Mouse (Mus musculus) midbrain, embryonic 14.5 days (tissue): ENCODE data around the gene Fcrl5. TPM values are rescaled to one million over a fixed set of nuclear protein-coding genes. Genes with fewer than 3 reads are reported as not detected.

Experiments
- ATAC-seq: fragments of 200-750 bp; cut with Nextera tagmentation; 2 replicates; pipeline ENCODE4 v1.8.0; 2017; ENCODE audit warnings: moderate number of reproducible peaks, moderate library complexity; ENCODE audit not compliant: low FRiP score, low TSS enrichment
- DNase-seq: peaks from one replicate; pipeline ENCODE4 v3.0.0-alpha.2; 2015
- H3K27ac ChIP-seq: fragments of 300-500 bp; sonication (generic); replicated peaks from 2 replicates; pipeline ENCODE4 v1.5.1; 2014; ENCODE audit warnings: mild to moderate bottlenecking, low read depth, low read length, moderate library complexity
- H3K27me3 ChIP-seq: fragments of 300-500 bp; sonication (generic); 2 replicates; pipeline ENCODE4 v1.6.1; 2014; ENCODE audit warnings: low read length, control low read depth, mixed read lengths; ENCODE audit not compliant: control insufficient read depth, insufficient read depth
- H3K36me3 ChIP-seq: fragments of 300-500 bp; sonication (generic); 2 replicates; pipeline ENCODE4 v1.6.1; 2014; ENCODE audit warnings: low read length, control low read depth; ENCODE audit not compliant: control insufficient read depth, insufficient read depth
- H3K4me1 ChIP-seq: fragments of 300-500 bp; sonication (generic); 2 replicates; pipeline ENCODE4 v1.6.1; 2014; ENCODE audit warnings: mild to moderate bottlenecking, antibody characterized with exemption, low read length, control low read depth; ENCODE audit not compliant: control insufficient read depth, insufficient read depth
- H3K4me2 ChIP-seq: fragments of 300-500 bp; sonication (generic); 2 replicates; pipeline ENCODE4 v1.6.1; 2014; ENCODE audit warnings: mild to moderate bottlenecking, low read length, moderate library complexity
- H3K4me3 ChIP-seq: fragments of 300-500 bp; sonication (generic); replicated peaks from 2 replicates; pipeline ENCODE4 v1.5.1; 2014; ENCODE audit warnings: low read depth, low read length
- H3K9ac ChIP-seq: fragments of 300-500 bp; sonication (generic); replicated peaks from 2 replicates; pipeline ENCODE4 v1.6.1; 2014; ENCODE audit warnings: mild to moderate bottlenecking, low read length, moderate library complexity
- H3K9me3 ChIP-seq: fragments of 300-500 bp; sonication (generic); 2 replicates; pipeline ENCODE4 v1.6.1; 2016; ENCODE audit warnings: low read length, control low read depth, mixed read lengths; ENCODE audit not compliant: control insufficient read depth
- WGBS: fragments of 180-500 bp; shearing (Covaris S2); extraction: QIAGEN DNeasy Blood & Tissue Kit; methylation state at CpG from one replicate; pipeline ENCODE4 v1.1.7; 2014; 5-methylcytosine and 5-hydroxymethylcytosine counted together
- polyA plus RNA-seq: library from polyadenylated mRNA; unstranded; fragments of >200 nt; fragmentation: Nextera tagmentation; extraction: Ambion mirVana; gene quantifications from 2 replicates; pipeline ENCODE4 v1.2.1, GENCODE M21; 2014

Fcrl5 gene
- polyA plus RNA-seq, 1 experiment from 2014 or later, result not detected

DNA sequence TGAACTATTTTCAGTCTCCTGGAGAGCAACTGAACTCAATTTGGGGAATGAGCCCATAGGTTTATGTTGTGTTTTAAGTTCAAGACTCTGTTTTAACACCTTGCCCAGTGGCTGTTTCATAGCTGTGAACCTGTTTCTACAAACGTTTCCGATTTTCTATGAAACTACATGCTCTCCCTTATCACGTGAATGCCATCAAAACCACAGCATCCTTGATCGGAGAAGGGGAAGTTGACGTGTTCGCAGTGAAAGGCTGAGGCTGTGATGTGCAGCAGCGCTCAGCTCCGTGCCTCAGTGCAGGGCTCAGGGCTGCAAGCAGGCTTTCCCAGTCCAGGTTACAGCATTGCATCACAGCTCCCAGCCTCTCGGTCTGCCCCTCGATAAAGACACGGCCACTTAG is 94.0 kb downstream of the Fcrl5 start:
- Histone ChIP-seq H3K4me3 (no peak overlapping the region), H3K27me3 (no peaks in the 10 kb centered on the region), H3K4me2 (no peak overlapping the region), H3K36me3 (peaks cover 71% of the 10 kb centered on the region), H3K4me1 (peaks cover 16% of the 10 kb centered on the region), H3K9me3 (no peaks in the 10 kb centered on the region), H3K9ac (no peak overlapping the region), H3K27ac (no peak overlapping the region)
- ATAC-seq (no peak), DNase-seq (no peak)
- 96% methylated on average over 11 of the region's 11 CpGs for WGBS

DNA sequence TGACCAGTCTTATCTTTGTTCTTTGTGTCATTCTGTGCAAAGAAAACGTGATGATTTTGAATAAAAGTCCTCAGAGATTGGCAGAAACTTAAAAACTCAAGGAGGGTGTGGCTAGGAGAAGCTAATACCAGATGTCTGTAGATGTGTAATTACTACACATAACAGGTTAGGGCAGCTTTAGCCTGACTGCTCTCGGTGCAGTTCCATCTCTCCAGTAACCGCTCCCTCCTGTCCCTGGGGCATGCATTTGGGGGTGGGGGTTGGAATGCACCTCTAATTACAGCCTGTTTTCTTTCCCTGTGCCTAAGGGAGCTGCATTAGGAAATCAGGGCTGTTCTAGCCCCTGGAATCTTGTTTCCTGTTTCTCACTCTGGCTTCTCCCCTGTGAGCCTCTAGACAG is 94.7 kb downstream of the Fcrl5 start:
- DNase-seq (no peak), ATAC-seq (no peak)
- peaks cover 77% of the 10 kb centered on the region for H3K36me3 ChIP-seq
- H3K27ac ChIP-seq, result no peak overlapping the region
- peaks cover 11% of the 10 kb centered on the region for H3K4me1 ChIP-seq
- no peaks in the 10 kb centered on the region for H3K9me3 ChIP-seq
- H3K4me2 ChIP-seq, result no peak overlapping the region
- no peaks in the 10 kb centered on the region for H3K27me3 ChIP-seq
- no peak overlapping the region for H3K4me3 ChIP-seq
- no peak overlapping the region for H3K9ac ChIP-seq
- WGBS, result 91% methylated on average over 3 of the region's 3 CpGs

GRCm38 (mm10) chr3:87533667-87534378 is 98.2 kb downstream of the Fcrl5 start:
- WGBS, result 97% methylated on average over 7 of the region's 7 CpGs
- H3K4me2 ChIP-seq, result no peak overlapping the region
- H3K27ac ChIP-seq, result no peak overlapping the region
- ATAC-seq (no peak), DNase-seq (no peak)
- H3K36me3 ChIP-seq, result peaks cover 98% of the 10 kb centered on the region
- H3K4me3 ChIP-seq, result no peak overlapping the region
- no peaks in the 10 kb centered on the region for H3K27me3 ChIP-seq
- H3K4me1 ChIP-seq, result no peaks in the 10 kb centered on the region
- no peaks in the 10 kb centered on the region for H3K9me3 ChIP-seq
- no peak overlapping the region for H3K9ac ChIP-seq

DNA sequence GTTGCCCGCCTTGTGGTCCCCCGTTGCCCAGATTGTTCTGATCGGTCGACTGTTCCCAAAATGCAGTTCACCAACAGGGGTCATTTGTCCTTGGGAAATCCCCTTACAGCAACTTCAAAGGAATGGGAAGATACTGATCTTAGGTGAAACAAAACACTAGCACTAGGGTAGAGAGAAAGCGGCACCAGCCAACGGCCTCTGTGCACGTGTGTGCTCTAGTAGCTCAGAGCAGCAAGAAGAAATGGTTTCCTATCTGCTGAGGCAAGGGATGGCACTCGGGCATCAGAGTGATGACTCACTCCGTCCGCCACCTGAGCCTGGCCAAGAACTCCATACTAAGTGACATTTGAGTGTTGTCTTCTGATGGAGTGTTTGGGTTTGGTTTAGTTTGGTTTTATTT is 102.5 kb downstream of the Fcrl5 start:
- Histone ChIP-seq H3K4me1 (no peaks in the 10 kb centered on the region), H3K27ac (no peak overlapping the region), H3K36me3 (peaks cover 59% of the 10 kb centered on the region), H3K4me3 (no peak overlapping the region), H3K9ac (no peak overlapping the region), H3K4me2 (no peak overlapping the region), H3K27me3 (no peaks in the 10 kb centered on the region), H3K9me3 (no peaks in the 10 kb centered on the region)
- DNase-seq (no peak), ATAC-seq (no peak)
- 92% methylated on average over 10 of the region's 10 CpGs for WGBS

GRCm38 (mm10) chr3:87540028-87540675 is 104.6 kb downstream of the Fcrl5 start:
- H3K9me3 ChIP-seq, result no peaks in the 10 kb centered on the region
- no peak overlapping the region for H3K4me3 ChIP-seq
- H3K4me2 ChIP-seq, result no peak overlapping the region
- 63% methylated on average over 11 of the region's 11 CpGs for WGBS
- H3K9ac ChIP-seq, result no peak overlapping the region
- H3K36me3 ChIP-seq, result peaks cover 39% of the 10 kb centered on the region
- no peak overlapping the region for H3K27ac ChIP-seq
- no peaks in the 10 kb centered on the region for H3K4me1 ChIP-seq
- no peak for ATAC-seq
- DNase-seq, result no peak
- no peaks in the 10 kb centered on the region for H3K27me3 ChIP-seq

DNA sequence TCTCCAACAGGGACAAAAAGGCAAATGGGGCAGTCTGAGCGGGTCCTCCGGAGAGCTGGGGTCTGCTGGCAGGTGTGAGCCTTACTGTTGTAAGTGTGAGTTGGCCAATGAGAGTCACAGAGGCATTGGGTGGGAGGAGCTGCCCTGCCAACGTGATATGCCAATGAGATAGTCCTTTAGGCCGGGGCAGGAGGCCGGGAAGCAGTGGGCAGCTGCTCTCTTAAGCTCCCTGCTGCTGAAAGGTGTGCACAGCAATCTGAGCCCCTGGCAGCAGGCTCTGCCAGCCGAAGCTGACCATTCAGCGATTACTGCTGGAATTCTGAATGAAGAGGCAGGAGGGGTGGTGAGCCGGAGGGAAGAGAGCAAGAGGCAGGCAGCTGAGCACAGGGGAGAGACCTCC is 105.1 kb downstream of the Fcrl5 start:
- H3K27ac ChIP-seq, result no peak overlapping the region
- H3K4me2 ChIP-seq, result no peak overlapping the region
- peak; percentile 17 for DNase-seq
- H3K4me3 ChIP-seq, result no peak overlapping the region
- no peaks in the 10 kb centered on the region for H3K4me1 ChIP-seq
- ATAC-seq, result no peak
- peaks cover 33% of the 10 kb centered on the region for H3K36me3 ChIP-seq
- no peaks in the 10 kb centered on the region for H3K9me3 ChIP-seq
- no peaks in the 10 kb centered on the region for H3K27me3 ChIP-seq
- no peak overlapping the region for H3K9ac ChIP-seq
- WGBS, result 25% methylated on average over 8 of the region's 8 CpGs

- ATAC-seq, result no peak
- H3K27ac ChIP-seq, result no peak overlapping the region
- peaks cover 14% of the 10 kb centered on the region for H3K36me3 ChIP-seq
- no peak overlapping the region for H3K9ac ChIP-seq
- H3K9me3 ChIP-seq, result no peaks in the 10 kb centered on the region
- no peak for DNase-seq
- no peaks in the 10 kb centered on the region for H3K4me1 ChIP-seq
- no peak overlapping the region for H3K4me2 ChIP-seq
- H3K4me3 ChIP-seq, result no peak overlapping the region
- no peaks in the 10 kb centered on the region for H3K27me3 ChIP-seq
- WGBS, result 15% methylated on average over 7 of the region's 7 CpGs
Observed at GRCm38 (mm10) chr3:87542481-87543215, 107.1 kb downstream of the Fcrl5 start.

- no peak for DNase-seq
- H3K4me2 ChIP-seq, result no peak overlapping the region
- H3K4me1 ChIP-seq, result no peaks in the 10 kb centered on the region
- no peak for ATAC-seq
- WGBS, result 40% methylated on average over 3 of the region's 3 CpGs
- no peaks in the 10 kb centered on the region for H3K36me3 ChIP-seq
- H3K27ac ChIP-seq, result no peak overlapping the region
- H3K27me3 ChIP-seq, result no peaks in the 10 kb centered on the region
- H3K9me3 ChIP-seq, result no peaks in the 10 kb centered on the region
- H3K4me3 ChIP-seq, result no peak overlapping the region
- no peak overlapping the region for H3K9ac ChIP-seq
Observed at GRCm38 (mm10) chr3:87545554-87545953, 110.0 kb downstream of the Fcrl5 start.
